Mouse (Mus musculus): ENCODE measurements at regions not wholly inside any gene's neighbourhood (a gene's known extent, or its start where the extent isn't known, plus 50 kb on each side); places are given as distances from the start of the nearest gene placed in this dataset.
"Not testable (repeated sequence)": the region's sequence is repeated elsewhere in the genome, so short reads cannot be mapped to it uniquely, and the experiment has no call there.

DNA sequence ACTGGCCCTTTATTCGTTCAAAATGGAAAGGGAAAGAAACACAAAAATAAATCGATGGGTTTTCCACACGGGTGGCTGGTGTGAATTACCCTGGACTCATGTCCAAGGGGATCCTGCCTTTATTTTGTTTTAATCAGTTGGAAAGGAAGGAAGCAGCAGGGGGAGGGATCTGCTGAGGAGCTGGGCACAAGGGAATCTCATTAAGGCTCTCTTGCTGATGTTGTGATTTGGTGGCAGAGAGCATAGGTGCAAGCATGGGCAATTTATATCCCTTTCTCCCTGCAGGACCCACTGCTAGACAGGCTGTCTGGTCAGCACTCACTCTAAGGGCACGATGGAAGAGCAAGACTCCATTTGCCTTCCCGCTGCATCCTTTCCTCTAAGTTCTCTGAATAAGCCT is 469.2 kb downstream of the Epha7 start:
- DNase-seq (ENCODE audit: low spot score) = no peak
- intact Hi-C loops (cut with DNase I) = no loop called here

GRCm38 (mm10) chr4:29301348-29301747 is 488.4 kb downstream of the Epha7 start:
- intact Hi-C loops (cut with DNase I) = loop anchor here (5.0 kb wide), 1 partner anchor 494 kb away; no protein-coding TSS in a partner anchor
- no peak for DNase-seq (ENCODE audit: low spot score)

GRCm38 (mm10) chr4:29303951-29304350 is 491.0 kb downstream of the Epha7 start:
- intact Hi-C loops (cut with DNase I) = loop anchor here (5.0 kb wide), 1 partner anchor 497 kb away; no protein-coding TSS in a partner anchor
- DNase-seq (ENCODE audit: low spot score) = no peak

GRCm38 (mm10) chr4:29307245-29307644 is 494.3 kb downstream of the Epha7 start:
- DNase-seq (ENCODE audit: low spot score) = no peak
- intact Hi-C loops (cut with DNase I) = no loop called here

- DNase-seq (ENCODE audit: low spot score) = no peak
- intact Hi-C loops (cut with DNase I) = no loop called here
Observed at GRCm38 (mm10) chr4:29323921-29324320, 511.0 kb downstream of the Epha7 start.

DNA sequence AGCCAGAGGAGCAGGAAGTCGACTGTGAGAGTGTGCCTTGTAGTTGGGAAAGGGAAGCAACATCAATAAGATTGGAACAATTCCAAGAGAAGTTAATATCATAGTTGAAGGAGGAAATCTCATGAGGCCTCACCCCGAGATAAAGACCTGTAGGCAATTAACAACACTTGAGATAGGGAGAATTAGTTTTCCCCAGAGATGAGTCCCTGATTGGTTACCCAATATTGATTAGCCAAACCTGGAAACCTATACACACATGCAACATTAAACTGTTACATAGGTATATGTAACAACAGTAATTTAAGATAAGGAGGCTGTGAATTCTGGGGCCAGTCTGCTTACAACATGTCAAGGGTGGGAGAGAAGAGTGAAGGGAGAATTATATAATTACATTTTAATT is 516.2 kb downstream of the Epha7 start:
- no peak for DNase-seq (ENCODE audit: low spot score)
- intact Hi-C loops (cut with DNase I) = no loop called here

DNA sequence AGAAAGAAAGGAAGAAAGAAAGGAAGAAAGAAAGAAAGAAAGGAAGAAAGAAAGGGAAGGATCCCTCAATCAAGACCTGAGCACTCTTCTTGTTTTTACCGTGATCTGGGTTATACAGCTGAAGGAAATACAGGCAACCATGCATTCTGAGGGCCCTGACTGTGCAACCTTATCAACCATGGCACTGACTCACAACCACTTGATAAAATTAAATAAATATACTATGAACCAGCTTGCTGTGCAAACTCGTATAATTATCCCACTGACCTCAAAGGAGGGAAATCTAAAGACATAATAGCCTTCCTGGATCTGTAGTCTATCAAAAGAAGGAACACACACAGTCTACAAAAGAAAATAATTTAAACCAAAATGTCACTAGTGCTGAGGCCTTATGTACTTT is 518.8 kb downstream of the Epha7 start:
- no peak for DNase-seq (ENCODE audit: low spot score)
- intact Hi-C loops (cut with DNase I) = no loop called here

DNA sequence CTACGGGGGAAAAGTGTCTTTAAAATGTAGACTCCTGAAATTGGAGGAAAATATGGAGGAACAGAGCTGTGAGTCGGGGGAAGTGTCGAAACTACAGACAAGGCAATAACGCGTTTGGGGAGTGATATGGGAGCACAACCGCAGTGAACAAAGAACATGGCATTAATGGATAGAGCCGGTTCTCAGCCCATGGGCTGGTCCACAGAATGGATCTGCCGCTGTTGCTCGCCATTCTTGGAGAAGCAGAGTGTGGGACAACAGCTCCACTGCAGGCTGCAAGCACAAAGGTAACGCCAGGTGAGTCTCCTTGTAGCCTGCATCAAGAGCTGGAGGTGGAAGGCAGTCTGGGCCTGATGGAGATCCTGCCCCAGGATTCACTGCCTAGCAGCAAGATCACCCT is 524.3 kb downstream of the Epha7 start:
- DNase-seq (ENCODE audit: low spot score) = no peak
- intact Hi-C loops (cut with DNase I) = no loop called here

DNA sequence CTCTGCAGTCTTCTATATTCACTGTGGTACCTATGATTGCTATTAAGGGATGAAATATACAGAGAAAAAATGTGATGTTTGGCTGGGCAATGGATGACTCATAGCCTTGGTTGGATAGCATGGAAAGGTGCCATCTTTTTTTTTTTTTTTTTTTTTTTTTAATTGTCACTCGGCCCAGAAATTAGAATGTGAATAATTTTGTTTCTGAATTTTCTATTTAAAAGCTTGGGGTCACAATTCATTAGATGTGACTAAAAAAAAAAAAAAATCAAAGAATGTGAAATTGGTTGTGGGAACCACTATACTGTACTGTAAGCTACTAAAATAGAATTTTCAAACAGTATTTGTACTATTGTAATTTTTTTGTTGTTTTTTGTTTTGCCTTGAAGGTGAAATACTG is 549.3 kb downstream of the Epha7 start:
- no peak for DNase-seq (ENCODE audit: low spot score)
- intact Hi-C loops (cut with DNase I) = no loop called here

GRCm38 (mm10) chr4:29389282-29389681 is 576.4 kb downstream of the Epha7 start:
- no peak for DNase-seq (ENCODE audit: low spot score)
- intact Hi-C loops (cut with DNase I) = no loop called here

GRCm38 (mm10) chr4:29390333-29390732 is 577.4 kb downstream of the Epha7 start:
- no peak for DNase-seq (ENCODE audit: low spot score)

GRCm38 (mm10) chr4:29402143-29402542 is 589.2 kb downstream of the Epha7 start:
- intact Hi-C loops (cut with DNase I) = no loop called here
- no peak for DNase-seq (ENCODE audit: low spot score)

More at GRCm38 (mm10) chr4:29390333-29390732, 577.4 kb downstream of the Epha7 start:
- intact Hi-C loops (cut with DNase I) = no loop called here

DNA sequence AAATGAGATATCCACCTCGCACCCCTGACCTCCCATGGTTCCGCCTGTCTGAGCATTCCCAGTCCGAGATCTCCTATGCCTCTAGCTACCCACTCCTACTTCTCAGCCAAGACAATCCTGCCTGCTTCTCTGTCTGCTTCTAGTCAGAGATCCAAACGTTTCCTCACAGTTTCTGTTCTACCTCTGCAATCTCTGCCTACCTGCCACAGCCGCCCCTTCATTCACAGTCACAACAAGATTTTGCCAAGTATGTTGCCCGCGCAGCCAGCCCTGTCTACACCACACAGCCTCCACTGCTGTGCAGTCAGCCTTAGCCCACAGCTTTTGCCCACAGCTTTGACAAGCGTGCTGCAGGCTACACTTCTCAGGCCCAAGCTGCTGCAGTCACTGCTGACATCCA is 601.7 kb downstream of the Epha7 start:
- no peak for DNase-seq (ENCODE audit: low spot score)
- intact Hi-C loops (cut with DNase I) = no loop called here

- no peak for DNase-seq (ENCODE audit: low spot score)
Observed at GRCm38 (mm10) chr4:29420198-29420792, 607.4 kb downstream of the Epha7 start.

GRCm38 (mm10) chr4:29431493-29431892 is 618.6 kb downstream of the Epha7 start:
- intact Hi-C loops (cut with DNase I); DNase-seq (ENCODE audit: low spot score): not testable (repeated sequence)

More at GRCm38 (mm10) chr4:29420198-29420792, 607.4 kb downstream of the Epha7 start:
- intact Hi-C loops (cut with DNase I) = no loop called here

GRCm38 (mm10) chr4:29463329-29463728 is 650.4 kb downstream of the Epha7 start:
- intact Hi-C loops (cut with DNase I) = no loop called here

GRCm38 (mm10) chr4:29466315-29466714 is 653.4 kb downstream of the Epha7 start:
- DNase-seq (ENCODE audit: low spot score) = no peak

More at GRCm38 (mm10) chr4:29463329-29463728, 650.4 kb downstream of the Epha7 start:
- no peak for DNase-seq (ENCODE audit: low spot score)

GRCm38 (mm10) chr4:29480384-29481092 is 667.6 kb downstream of the Epha7 start:
- intact Hi-C loops (cut with DNase I) = no loop called here
- no peak for DNase-seq (ENCODE audit: low spot score)

More at GRCm38 (mm10) chr4:29466315-29466714, 653.4 kb downstream of the Epha7 start:
- intact Hi-C loops (cut with DNase I) = no loop called here

GRCm38 (mm10) chr4:29481093-29481715 is 668.3 kb downstream of the Epha7 start:
- intact Hi-C loops (cut with DNase I) = no loop called here
- DNase-seq (ENCODE audit: low spot score) = no peak

GRCm38 (mm10) chr4:29482407-29482806 is 669.5 kb downstream of the Epha7 start:
- intact Hi-C loops (cut with DNase I) = no loop called here
- DNase-seq (ENCODE audit: low spot score) = no peak

- no peak for DNase-seq (ENCODE audit: low spot score)
- intact Hi-C loops (cut with DNase I) = no loop called here
Observed at GRCm38 (mm10) chr4:29500844-29501243, 687.9 kb downstream of the Epha7 start.
